Comparison of ENCODE assay signal across 8 mouse cellular contexts in genomic region chr9:89086746-89087145, GRCm38 (mm10). TPM values are rescaled to one million over a fixed set of nuclear protein-coding genes. Genes with fewer than 3 reads are reported as not detected.
"Had no signal": no experiment of that assay in that cellular context is flagged by ENCODE, and none has a peak within 500 bp of the region (broad histone marks: within the 10 kb centered on the region; RNA-seq: fewer than 3 reads in every experiment).

No protein-coding gene starts in this region.

RNA-seq across cellular contexts. Expression of gene Trim43b, which starts 5.9 kb away (rescaled TPM):
- total RNA-seq: left cerebral cortex, postnatal 36 days; left cerebral cortex, postnatal 4 days; liver, adult 2 months; megakaryocyte progenitor cell, adult 5-6 weeks; megakaryocyte, adult 5-6 weeks; megakaryocyte-erythroid progenitor cell, adult 5-6 weeks; midbrain, postnatal 0 days; monocyte, adult 5-6 weeks had no signal
